Mouse (Mus musculus): ENCODE results near the gene 4931428F04Rik. TPM values are rescaled to one million over a fixed set of nuclear protein-coding genes. Genes with fewer than 3 reads are reported as not detected.

4931428F04Rik gene
- polyA plus RNA-seq, 1 experiment from 2014 or later: 63.2 TPM

GRCm38 (mm10) chr8:105304325-105305210, 14.9 kb upstream of the 4931428F04Rik start:
- Histone ChIP-seq H3K27me3 (no peaks in the 10 kb centered on the region), H3K27ac (peak overlapping the region; percentile 9; the same call in 1 of the 2 replicates), H3K4me1 (peaks cover 13% of the 10 kb centered on the region), H3K4me3 (no peak overlapping the region), H3K36me3 (peaks cover 75% of the 10 kb centered on the region), H3K4me2 (replicated peaks) (no peak overlapping the region), H3K9ac (no peak overlapping the region), H3K9me3 (replicated peaks) (no peaks in the 10 kb centered on the region)
- ATAC-seq (ENCODE audit: low FRiP score): no peak
- WGBS: 81% methylated on average over 9 of the region's 9 CpGs

GRCm38 (mm10) chr8:105303874-105304273, 14.2 kb upstream of the 4931428F04Rik start:
- no peak overlapping the region for H3K27ac ChIP-seq
- 86% methylated on average over 9 of the region's 9 CpGs for WGBS
- no peak for ATAC-seq (ENCODE audit: low FRiP score)

GRCm38 (mm10) chr8:105303396-105303795, 13.7 kb upstream of the 4931428F04Rik start:
- no peak for ATAC-seq (ENCODE audit: low FRiP score)
- H3K9ac ChIP-seq: no peak overlapping the region
- H3K4me3 ChIP-seq: no peak overlapping the region
- peaks cover 21% of the 10 kb centered on the region for H3K4me1 ChIP-seq
- no peaks in the 10 kb centered on the region for H3K9me3 ChIP-seq (replicated peaks)
- peaks cover 67% of the 10 kb centered on the region for H3K36me3 ChIP-seq
- H3K27ac ChIP-seq: no peak overlapping the region
- H3K27me3 ChIP-seq: no peaks in the 10 kb centered on the region
- no peak overlapping the region for H3K4me2 ChIP-seq (replicated peaks)
- 90% methylated on average over 8 of the region's 8 CpGs for WGBS

More at GRCm38 (mm10) chr8:105303874-105304273, 14.2 kb upstream of the 4931428F04Rik start:
- no peaks in the 10 kb centered on the region for H3K27me3 ChIP-seq
- no peaks in the 10 kb centered on the region for H3K9me3 ChIP-seq (replicated peaks)
- H3K4me1 ChIP-seq: peaks cover 16% of the 10 kb centered on the region
- no peak overlapping the region for H3K9ac ChIP-seq
- no peak overlapping the region for H3K4me2 ChIP-seq (replicated peaks)
- H3K36me3 ChIP-seq: peaks cover 70% of the 10 kb centered on the region
- no peak overlapping the region for H3K4me3 ChIP-seq

GRCm38 (mm10) chr8:105299962-105300361, 10.3 kb upstream of the 4931428F04Rik start:
- ATAC-seq (ENCODE audit: low FRiP score): no peak
- Histone ChIP-seq H3K9me3 (replicated peaks) (no peaks in the 10 kb centered on the region), H3K27ac (no peak overlapping the region), H3K4me1 (peaks cover 18% of the 10 kb centered on the region), H3K4me2 (replicated peaks) (no peak overlapping the region), H3K36me3 (peaks cover 49% of the 10 kb centered on the region), H3K4me3 (no peak overlapping the region), H3K9ac (no peak overlapping the region), H3K27me3 (peaks cover 6% of the 10 kb centered on the region; the same call in 1 of the 2 replicates)
- 90% methylated on average over 8 of the region's 8 CpGs for WGBS

- Histone ChIP-seq H3K4me1 (peaks cover 18% of the 10 kb centered on the region), H3K27ac (no peak overlapping the region), H3K9ac (peak overlapping the region; percentile 96), H3K27me3 (peaks cover 8% of the 10 kb centered on the region; the same call in 1 of the 2 replicates), H3K4me2 (replicated peaks) (peak overlapping the region; percentile 99), H3K36me3 (peaks cover 38% of the 10 kb centered on the region), H3K4me3 (peak overlapping the region; percentile 97), H3K9me3 (replicated peaks) (no peaks in the 10 kb centered on the region)
- 70% methylated on average over 18 of the region's 18 CpGs for WGBS
- no peak for ATAC-seq (ENCODE audit: low FRiP score)
These were observed 8.9 kb upstream of the 4931428F04Rik start for GRCm38 (mm10) chr8:105298351-105299252.

GRCm38 (mm10) chr8:105297511-105298192, 8.0 kb upstream of the 4931428F04Rik start, which contains the start of gene E2f4:
TSS of gene E2f4 (plus strand) at chr8:105297663.
- ATAC-seq (ENCODE audit: low FRiP score): peak; percentile 89
- H3K27me3 ChIP-seq: peaks cover 18% of the 10 kb centered on the region
- peaks cover 30% of the 10 kb centered on the region for H3K36me3 ChIP-seq
- WGBS: under 1% methylated on average over 57 of the region's 58 CpGs
- peak within 1 kb of the TSS; percentile 53; the same call in 1 of the 2 replicates for H3K27ac ChIP-seq
- H3K4me1 ChIP-seq: peaks cover 18% of the 10 kb centered on the region
- no peaks in the 10 kb centered on the region for H3K9me3 ChIP-seq (replicated peaks)
- peak within 1 kb of the TSS; percentile 99 for H3K4me2 ChIP-seq (replicated peaks)
- H3K9ac ChIP-seq: peak within 1 kb of the TSS; percentile 96
- peak within 1 kb of the TSS; percentile 97 for H3K4me3 ChIP-seq

- Histone ChIP-seq H3K9me3 (replicated peaks) (no peaks in the 10 kb centered on the region), H3K9ac (no peak within 1 kb of the TSS), H3K27ac (0 out of 2 replicates have a peak within 1 kb of the TSS, but pooled peaks have one; percentile 53)
These were observed 6.4 kb upstream of the 4931428F04Rik start, which contains the start of gene Exoc3l for GRCm38 (mm10) chr8:105295895-105296573. TSS of gene Exoc3l (minus strand) at chr8:105296101.

GRCm38 (mm10) chr8:105295256-105295655, 5.6 kb upstream of the 4931428F04Rik start:
- H3K4me1 ChIP-seq: peaks cover 25% of the 10 kb centered on the region
- no peak for ATAC-seq (ENCODE audit: low FRiP score)
- no peak overlapping the region for H3K4me2 ChIP-seq (replicated peaks)
- H3K9ac ChIP-seq: no peak overlapping the region
- no peak overlapping the region for H3K4me3 ChIP-seq
- H3K27ac ChIP-seq: no peak overlapping the region
- 76% methylated on average over 11 of the region's 11 CpGs for WGBS
- H3K27me3 ChIP-seq: peaks cover 29% of the 10 kb centered on the region
- no peaks in the 10 kb centered on the region for H3K9me3 ChIP-seq (replicated peaks)
- H3K36me3 ChIP-seq: peaks cover 10% of the 10 kb centered on the region

More at GRCm38 (mm10) chr8:105295895-105296573, 6.4 kb upstream of the 4931428F04Rik start, which contains the start of gene Exoc3l:
- H3K27me3 ChIP-seq: peaks cover 23% of the 10 kb centered on the region
- no peak for ATAC-seq (ENCODE audit: low FRiP score)
- 70% methylated on average over 11 of the region's 11 CpGs for WGBS
- 0 out of 2 replicates have a peak within 1 kb of the TSS, but pooled peaks have one; percentile 97 for H3K4me3 ChIP-seq
- peaks cover 18% of the 10 kb centered on the region for H3K4me1 ChIP-seq
- peak within 1 kb of the TSS; percentile 99 for H3K4me2 ChIP-seq (replicated peaks)
- peaks cover 16% of the 10 kb centered on the region for H3K36me3 ChIP-seq

GRCm38 (mm10) chr8:105294776-105295175, 5.1 kb upstream of the 4931428F04Rik start:
- H3K9me3 ChIP-seq (replicated peaks): no peaks in the 10 kb centered on the region
- peaks cover 33% of the 10 kb centered on the region for H3K27me3 ChIP-seq
- no peak overlapping the region for H3K9ac ChIP-seq
- H3K36me3 ChIP-seq: peaks cover 5% of the 10 kb centered on the region
- no peak overlapping the region for H3K27ac ChIP-seq
- ATAC-seq (ENCODE audit: low FRiP score): no peak
- no peak overlapping the region for H3K4me3 ChIP-seq
- peaks cover 30% of the 10 kb centered on the region for H3K4me1 ChIP-seq
- 71% methylated on average over 9 of the region's 9 CpGs for WGBS
- no peak overlapping the region for H3K4me2 ChIP-seq (replicated peaks)

- no peak overlapping the region for H3K4me2 ChIP-seq (replicated peaks)
- H3K9ac ChIP-seq: no peak overlapping the region
- H3K9me3 ChIP-seq (replicated peaks): no peaks in the 10 kb centered on the region
- H3K4me1 ChIP-seq: peaks cover 29% of the 10 kb centered on the region
- H3K36me3 ChIP-seq: no peaks in the 10 kb centered on the region
- H3K4me3 ChIP-seq: no peak overlapping the region
- 67% methylated on average over 19 of the region's 19 CpGs for WGBS
- H3K27ac ChIP-seq: no peak overlapping the region
- peaks cover 34% of the 10 kb centered on the region for H3K27me3 ChIP-seq
- no peak for ATAC-seq (ENCODE audit: low FRiP score)
These were observed 3.7 kb upstream of the 4931428F04Rik start for GRCm38 (mm10) chr8:105293405-105293804.

- H3K9me3 ChIP-seq (replicated peaks): no peaks in the 10 kb centered on the region
- 79% methylated on average over 7 of the region's 7 CpGs for WGBS
- no peak overlapping the region for H3K4me3 ChIP-seq
- H3K9ac ChIP-seq: no peak overlapping the region
- no peaks in the 10 kb centered on the region for H3K36me3 ChIP-seq
- no peak for ATAC-seq (ENCODE audit: low FRiP score)
- H3K27ac ChIP-seq: no peak overlapping the region
- peaks cover 32% of the 10 kb centered on the region for H3K4me1 ChIP-seq
- peaks cover 34% of the 10 kb centered on the region for H3K27me3 ChIP-seq
- H3K4me2 ChIP-seq (replicated peaks): no peak overlapping the region
These were observed 2.8 kb upstream of the 4931428F04Rik start for GRCm38 (mm10) chr8:105292471-105292870.

Data from hindbrain, embryonic 12.5 days (tissue).